Mouse (Mus musculus) frontal cortex, adult 2 months (tissue): Measurements from ENCODE around the gene Taf4. TPM values are rescaled to one million over a fixed set of nuclear protein-coding genes. Genes with fewer than 3 reads are reported as not detected.

Experiments
- DNase-seq, 2 experiments: peaks; one replicate each; pipeline ENCODE4 v3.0.0; 2022; ENCODE audit warnings: low spot score in 1 of 2; ENCODE audit errors: extremely low spot score in 1 of 2
- polyA plus RNA-seq: library from polyadenylated mRNA; depleted of rRNA; stranded (reverse); fragments of >200 nt; gene quantifications from 2 replicates; pipeline ENCODE4 v1.2.3, GENCODE M21; 2012; rRNA removed

Taf4 gene
- polyA plus RNA-seq, 1 experiment = 14.1 TPM

DNA sequence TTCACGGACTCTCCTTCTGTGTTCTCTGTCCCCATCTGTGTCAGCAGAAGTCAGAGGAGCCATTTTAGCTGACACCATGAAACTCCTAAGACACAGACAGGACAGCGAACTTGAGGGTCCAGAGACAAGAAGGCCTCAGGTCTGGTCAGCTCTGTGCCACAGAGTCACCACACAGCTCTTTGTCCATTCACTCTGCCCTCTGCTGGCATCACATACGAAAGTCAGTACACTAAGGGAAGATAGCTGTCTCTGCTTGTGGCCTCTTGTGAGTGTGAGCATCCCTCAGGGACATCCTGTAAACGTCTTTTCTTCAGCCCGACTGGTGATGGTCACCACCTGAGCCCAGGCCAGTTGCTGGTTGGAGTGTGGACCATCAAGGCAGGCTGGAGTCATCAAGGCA lies 111.3 kb downstream of the Taf4 start:
- no peak for DNase-seq

DNA sequence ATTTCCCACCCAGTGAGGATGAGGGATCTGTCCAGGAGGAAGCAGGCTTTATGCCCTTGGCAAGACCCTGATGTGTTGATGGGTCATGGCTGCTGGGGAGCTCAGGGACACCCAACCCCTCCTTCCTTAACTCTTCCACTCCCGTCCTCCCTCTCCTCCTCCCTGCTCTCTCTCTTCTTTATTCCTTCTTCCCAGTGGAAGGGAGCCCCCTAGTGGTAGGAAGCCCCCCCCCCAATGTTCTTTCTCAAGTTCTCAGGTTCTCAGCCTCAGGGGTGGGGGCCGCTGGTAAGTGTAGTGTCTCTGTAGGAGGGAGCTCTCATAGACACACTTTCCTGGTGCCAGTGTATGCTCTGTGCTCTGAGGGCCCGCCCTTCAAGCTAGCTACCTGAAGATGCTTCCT lies 113.2 kb downstream of the Taf4 start:
- no peak for DNase-seq

DNA sequence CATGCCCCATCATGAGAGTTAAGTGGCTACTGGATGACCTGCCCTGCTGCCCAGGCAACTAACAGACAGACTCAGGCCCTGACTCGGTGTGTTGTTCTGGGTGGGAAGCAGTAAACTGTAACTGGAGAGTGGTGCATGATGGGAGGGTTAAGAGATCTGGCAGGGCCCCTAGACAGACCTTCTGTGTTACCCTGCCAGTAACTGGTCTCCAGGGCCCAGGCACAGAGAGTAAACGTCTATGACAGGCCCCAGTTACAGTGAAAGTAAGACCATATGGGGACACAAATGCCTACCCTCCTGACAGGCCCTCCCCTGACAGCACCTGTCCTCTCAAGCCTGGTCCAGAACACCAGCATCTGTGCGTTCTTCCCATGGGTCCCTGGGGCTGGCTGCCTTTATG lies 113.8 kb downstream of the Taf4 start:
- no peak for DNase-seq

Other genes with a start within 250 kb of the Taf4 start
- gene Lsm14b, start 48.3 kb upstream of the Taf4 start, polyA plus RNA-seq = 85.2 and 88.4 TPM in 2 replicates
- 200 and 230 TPM in 2 replicates for gene Psma7, start 65.8 kb upstream of the Taf4 start, polyA plus RNA-seq
- 35.2 and 35.5 TPM in 2 replicates for gene Ss18l1, start 65.9 kb upstream of the Taf4 start, polyA plus RNA-seq
- gene Mtg2, start 93.9 kb upstream of the Taf4 start, polyA plus RNA-seq = 28.8 and 31.5 TPM in 2 replicates
- 95.6 and 98.2 TPM in 2 replicates for gene Hrh3, start 127.8 kb upstream of the Taf4 start, polyA plus RNA-seq
- 48.7 and 51.3 TPM in 2 replicates for gene Osbpl2, start 142.7 kb upstream of the Taf4 start, polyA plus RNA-seq
- 94.8 and 102 TPM in 2 replicates for gene Adrm1, start 194.8 kb upstream of the Taf4 start, polyA plus RNA-seq
- gene Lama5, start 249.2 kb upstream of the Taf4 start, polyA plus RNA-seq = 15.9 TPM in 2 replicates